Mouse (Mus musculus) monocyte, adult 5-6 weeks (primary cell): ENCODE measurements around the gene Adgrg6. TPM values are rescaled to one million over a fixed set of nuclear protein-coding genes. Genes with fewer than 3 reads are reported as not detected.

ENCODE experiments used
- ATAC-seq: fragments of 153-309, 156-312 bp; replicated peaks from 2 replicates; pipeline ENCODE4 v1.8.0; 2017; ENCODE audit warnings: mild to moderate bottlenecking; ENCODE audit not compliant: low TSS enrichment, insufficient number of reproducible peaks, severe bottlenecking, poor library complexity, low FRiP score
- total RNA-seq: library from RNA; stranded (forward); fragments of 200-1000, 200-491, 200-594 nt; gene quantifications from 3 replicates; pipeline ENCODE4 v1.2.3, GENCODE M21; 2017

Adgrg6 gene
- total RNA-seq: 0.48 to 0.85 TPM (median 0.58 TPM) in 3 replicates

DNA sequence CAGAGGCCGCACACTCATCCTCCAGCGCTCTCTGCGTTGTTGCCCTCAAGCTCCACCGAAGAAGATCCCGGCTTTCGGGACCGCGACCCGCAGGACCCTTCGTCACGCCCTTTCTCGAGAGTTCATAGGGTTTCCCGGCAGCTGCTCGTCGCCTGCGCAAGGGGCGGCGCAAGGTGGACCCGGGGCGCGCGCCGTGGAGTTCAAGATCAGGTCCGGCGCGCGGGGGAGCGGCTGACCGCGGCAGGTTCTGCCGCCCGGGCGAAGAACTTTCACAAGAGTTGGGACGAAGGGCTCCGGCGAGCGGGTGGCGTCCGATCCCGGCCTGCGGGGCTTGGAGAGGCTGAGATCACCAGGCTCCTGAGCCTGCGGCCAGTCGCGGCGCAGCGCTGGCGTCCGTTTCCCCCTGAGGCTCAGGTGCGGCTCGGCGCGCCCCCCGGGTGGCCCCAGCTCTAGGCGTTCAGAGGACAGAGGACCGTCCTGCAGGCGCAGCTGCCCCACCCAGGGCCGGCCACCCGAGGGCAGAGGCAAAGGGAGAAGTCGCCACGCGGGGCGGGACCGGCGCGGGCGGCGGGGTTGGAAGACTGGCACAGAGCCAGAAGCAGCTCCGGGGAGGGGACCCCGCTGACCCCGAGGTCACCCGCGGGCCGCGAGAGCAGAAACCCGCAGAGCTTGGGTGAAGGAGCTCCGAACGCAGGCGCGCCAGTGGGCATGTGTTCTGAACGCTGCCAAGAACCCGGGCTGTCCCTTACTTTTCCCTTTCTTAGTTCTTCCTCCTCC, at the start of gene Adgrg6:
Adgrg6 (minus strand) TSS at position 719 of the 777 bp plus-strand sequence.
- no peak for ATAC-seq

DNA sequence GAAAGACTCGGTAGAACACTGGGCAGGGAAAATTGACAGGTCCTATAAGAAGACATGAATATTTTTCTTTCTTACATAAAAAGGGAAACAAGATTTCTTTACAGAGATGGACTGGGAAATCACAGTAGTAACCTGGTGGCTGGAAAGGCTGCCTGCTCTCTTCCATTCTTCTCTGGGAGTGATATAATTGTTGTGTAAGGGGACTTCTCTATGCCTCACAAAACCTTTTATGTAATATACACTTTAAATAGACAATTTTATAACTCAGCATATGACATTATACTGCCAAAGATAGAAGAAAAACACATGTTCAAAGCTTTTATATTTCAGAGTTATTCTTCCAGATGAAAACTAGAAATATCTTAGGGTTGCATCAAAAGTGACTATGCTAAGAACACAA, 46.8 kb upstream of the Adgrg6 start:
- ATAC-seq: no peak

DNA sequence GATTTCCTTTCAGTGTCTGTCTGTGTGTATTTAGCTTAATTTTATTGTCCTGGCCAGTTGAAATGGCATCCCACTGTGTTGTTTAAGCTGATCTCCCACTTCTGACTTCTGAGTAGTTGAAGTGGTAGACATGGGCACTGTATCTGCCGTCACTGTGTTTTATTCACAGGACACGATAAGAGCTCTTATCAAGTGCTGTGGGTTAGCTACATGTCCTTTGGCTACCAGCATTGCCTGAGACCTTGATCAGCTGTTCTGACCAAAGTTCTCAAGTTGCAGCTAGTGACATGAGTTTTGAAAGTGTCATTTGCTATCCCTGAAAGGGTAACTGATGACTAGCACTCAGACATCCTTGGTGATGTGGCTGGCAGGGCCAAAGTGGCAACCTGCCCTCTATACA, 45.4 kb upstream of the Adgrg6 start:
- no peak for ATAC-seq

GRCm38 (mm10) chr10:14589667-14590066, 44.2 kb upstream of the Adgrg6 start:
- ATAC-seq: no peak

GRCm38 (mm10) chr10:14583496-14583895, 38.0 kb upstream of the Adgrg6 start:
- ATAC-seq: no peak

GRCm38 (mm10) chr10:14574255-14574654, 28.8 kb upstream of the Adgrg6 start:
- ATAC-seq: no peak

DNA sequence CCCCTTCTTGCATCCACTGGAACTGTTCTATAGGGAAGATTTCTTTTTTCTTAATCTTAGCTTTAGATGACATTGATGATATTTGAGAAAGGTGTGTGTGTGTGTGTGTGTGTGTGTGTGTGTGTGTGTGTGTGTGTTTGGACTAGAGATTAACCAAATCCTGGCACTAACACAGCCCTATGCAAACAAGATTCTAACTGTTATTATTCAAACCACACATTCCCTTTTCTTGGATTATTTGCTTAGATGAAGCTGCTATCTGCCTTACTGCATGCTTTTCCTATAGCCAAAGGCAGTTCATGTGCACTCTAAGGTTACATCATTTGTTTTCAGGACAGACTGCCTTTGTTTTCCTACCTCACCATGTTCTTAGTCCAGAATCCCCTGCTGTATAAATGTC, 25.7 kb upstream of the Adgrg6 start:
- ATAC-seq: no peak

DNA sequence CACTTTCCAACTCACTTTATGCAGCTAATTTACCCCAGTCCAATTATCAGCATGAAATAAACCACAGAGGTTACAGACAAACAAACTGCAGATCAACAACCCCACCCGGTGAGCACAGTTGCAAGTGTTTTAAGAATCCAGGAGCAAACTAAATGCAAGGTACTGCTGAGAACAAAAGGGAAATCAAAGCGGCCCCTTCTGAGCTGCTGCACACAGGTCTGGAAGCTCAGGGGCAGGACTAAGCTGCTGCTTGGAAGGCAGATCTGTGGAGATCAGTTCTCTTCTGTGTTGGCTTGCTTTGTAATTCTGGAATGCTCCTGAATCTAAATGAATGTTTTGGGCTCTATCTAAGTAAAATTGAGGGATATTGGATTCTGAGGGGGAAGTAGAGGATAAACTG, 25.2 kb upstream of the Adgrg6 start:
- ATAC-seq: no peak

DNA sequence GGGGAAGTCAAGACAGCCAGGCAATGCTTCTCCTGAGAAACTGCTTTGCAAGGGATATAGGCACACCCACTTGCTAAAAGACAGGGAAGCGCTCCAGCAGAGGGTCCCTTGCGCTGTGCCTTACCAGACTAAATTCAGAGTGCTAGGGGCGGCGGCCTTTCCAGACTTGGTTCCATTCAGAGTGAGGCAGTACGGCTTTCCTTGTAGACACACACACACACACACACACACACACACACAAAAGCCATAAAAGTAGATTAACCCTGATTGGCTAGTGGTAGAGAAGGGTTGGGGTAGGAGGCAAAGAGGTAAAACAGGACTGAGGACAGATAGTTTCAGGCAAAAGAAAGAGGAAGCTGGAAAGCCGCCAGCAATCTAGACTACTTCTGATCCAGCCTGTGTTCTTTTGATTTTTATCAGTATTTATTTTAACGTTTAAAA, 672 bp upstream of the Adgrg6 start:
- no peak for ATAC-seq

- ATAC-seq: no peak
Measured at GRCm38 (mm10) chr10:14544608-14544940, 885 bp downstream of the Adgrg6 start.

DNA sequence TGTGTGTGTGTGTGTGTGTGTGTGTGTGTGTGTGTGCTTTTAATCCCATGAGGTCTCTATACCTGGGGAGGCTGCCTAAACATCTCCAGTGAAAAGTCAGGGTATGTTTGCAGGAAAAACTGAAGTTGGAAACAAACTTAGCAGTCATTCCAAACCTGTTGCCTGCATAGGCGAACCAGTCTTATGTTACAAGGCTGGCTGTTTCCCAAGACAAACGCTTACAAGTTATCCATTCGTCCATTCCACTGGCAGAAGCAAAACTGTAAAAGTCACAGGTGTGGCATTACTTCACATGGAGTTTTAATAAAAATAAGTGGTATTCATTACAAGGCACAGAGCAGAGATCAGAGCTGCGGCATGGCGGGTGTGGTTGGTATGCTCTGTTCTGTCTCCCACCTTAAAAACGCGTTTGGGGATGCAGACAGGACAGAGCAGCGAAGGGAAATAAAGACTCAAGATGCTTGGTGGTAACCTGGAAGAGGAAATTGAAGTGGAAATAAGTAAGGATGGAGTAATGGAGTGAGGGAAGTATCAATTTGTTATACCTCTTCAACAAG, 1.9 kb downstream of the Adgrg6 start:
- ATAC-seq: no peak

DNA sequence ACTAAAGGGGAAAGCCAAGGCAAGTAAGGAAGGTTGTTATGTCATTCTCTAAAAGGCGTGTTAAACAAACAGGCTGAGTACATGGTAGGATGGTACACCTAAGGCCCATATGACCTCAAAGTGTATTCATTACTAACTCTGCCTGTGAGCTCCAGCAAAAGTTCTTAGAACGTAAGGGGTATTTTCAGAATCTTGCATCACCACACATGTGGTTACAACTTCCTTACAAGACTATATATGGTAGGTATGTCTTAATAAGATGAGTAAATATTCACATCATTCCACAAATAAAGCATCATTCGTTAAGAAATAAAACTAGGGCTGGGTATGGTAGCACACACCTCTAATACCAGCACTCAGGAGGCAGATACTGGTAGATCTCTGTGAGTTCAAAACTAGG, 8.4 kb downstream of the Adgrg6 start:
- ATAC-seq: no peak

- ATAC-seq: no peak
Measured at GRCm38 (mm10) chr10:14531090-14531489, 14.4 kb downstream of the Adgrg6 start.

- no peak for ATAC-seq
Measured at GRCm38 (mm10) chr10:14530670-14531069, 14.8 kb downstream of the Adgrg6 start.

GRCm38 (mm10) chr10:14527765-14528164, 17.7 kb downstream of the Adgrg6 start:
- no peak for ATAC-seq

DNA sequence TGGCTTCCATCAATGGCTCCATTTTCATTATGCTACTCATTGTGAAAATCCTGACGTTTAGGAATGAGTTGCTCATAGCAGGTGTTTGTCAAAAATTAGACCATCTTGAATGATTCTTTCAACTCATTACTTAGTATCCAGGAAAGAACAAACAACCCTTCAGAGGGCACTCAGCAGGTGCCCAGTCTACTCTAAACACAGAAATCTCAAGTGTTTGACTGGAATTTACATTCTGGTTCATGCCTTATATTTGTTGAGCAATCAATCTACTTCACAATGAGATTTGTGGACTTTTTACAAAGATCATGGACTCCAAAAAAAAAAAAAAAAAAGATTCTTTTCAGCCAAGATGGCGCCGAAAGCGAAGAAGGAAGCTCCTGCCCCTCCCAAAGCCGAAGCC, 22.7 kb downstream of the Adgrg6 start:
- no peak for ATAC-seq

DNA sequence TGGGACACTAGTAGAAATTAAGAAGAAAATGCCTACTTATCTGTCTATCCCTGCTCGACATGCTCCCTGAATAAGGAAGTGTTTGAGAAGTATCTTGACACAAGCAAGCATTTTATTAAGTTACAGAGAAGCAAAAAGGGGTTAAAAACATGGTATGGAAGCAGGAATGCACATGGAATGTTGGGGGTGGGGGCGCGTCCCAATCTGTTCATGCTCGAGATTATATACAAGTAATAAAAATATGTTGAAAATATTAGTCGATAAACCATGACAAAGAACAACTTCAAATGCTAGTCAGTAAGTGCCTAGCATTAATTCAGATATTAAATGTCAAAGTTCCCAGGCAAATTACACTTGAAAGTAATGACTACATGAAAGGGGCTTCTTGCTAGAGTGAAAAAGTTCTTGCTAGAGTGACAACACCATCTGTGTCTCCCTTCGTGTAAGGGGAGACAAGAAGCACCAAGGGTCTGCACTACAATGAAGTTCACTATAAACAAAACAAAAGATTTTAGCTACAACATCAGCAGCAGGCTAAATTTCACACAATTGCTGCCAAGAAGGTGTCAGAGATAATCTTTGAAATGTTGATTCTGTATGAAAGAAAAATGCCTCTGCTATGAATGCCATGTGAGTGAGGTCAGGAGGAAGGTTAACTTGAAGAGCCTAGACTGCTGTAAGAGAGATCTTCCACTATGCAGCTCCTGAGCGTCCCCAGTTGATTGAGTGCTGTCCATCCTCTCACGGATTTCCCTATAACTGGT, 24.4 kb downstream of the Adgrg6 start:
- no peak for ATAC-seq

DNA sequence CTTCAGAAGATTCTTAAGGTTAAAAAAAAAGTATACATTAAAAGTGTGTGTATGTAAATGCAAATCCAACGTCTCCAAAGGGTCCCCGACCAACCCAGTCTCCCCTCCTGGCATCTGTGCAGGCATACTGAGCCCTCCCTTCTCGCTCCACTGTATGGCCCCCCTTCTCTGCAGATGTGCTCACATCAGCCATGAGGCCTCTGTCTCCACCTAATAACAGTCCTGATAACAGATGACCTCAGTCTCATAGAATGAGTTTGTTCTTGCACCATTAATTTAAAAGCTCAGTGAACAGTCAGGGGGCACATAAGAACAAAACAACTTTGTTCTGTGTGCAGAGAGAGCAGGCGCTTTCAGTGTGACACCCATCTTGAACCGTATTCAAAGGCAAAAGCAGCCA, 27.6 kb downstream of the Adgrg6 start:
- ATAC-seq: no peak

DNA sequence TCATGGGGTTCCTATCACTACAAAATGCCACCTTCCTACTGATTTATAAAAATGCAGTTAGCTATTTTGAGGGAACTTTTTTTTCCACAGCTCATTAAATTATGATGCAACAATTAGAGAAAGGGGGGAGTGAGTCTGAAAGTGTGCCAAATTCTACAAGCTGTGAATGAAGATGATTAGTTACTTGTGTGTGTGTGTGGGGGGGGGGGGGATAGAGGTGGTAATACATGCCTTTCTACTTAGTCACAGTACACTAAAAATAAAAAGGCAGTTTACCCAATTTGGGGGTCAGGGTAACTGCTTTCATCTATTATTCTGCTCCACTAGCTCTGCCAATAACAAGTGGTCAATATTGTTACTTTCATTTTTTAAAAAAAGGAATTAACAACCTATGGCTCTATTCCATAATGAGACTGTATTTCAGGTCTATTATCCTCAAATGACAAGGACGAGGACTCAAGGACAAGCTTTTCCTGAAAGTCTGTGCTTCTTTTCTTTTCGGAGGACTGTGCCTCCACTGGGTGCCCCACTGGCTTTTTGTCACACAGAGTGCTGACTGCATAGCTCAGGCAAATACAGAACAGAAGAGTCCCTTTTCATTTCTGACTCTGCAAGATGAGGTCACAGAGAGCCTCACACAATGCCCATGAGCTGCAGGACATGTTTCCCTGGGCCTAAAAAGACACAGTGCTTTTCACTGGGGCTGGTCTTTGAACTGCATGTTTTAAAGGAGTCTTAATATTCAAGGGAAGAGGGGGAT, 33.4 kb downstream of the Adgrg6 start:
- ATAC-seq: no peak
